Mouse (Mus musculus) neural tube, embryonic 13.5 days (tissue): ENCODE measurements around the gene Gm45711. TPM values are rescaled to one million over a fixed set of nuclear protein-coding genes. Genes with fewer than 3 reads are reported as not detected.
"Not testable (repeated sequence)": the region's sequence is repeated elsewhere in the genome, so short reads cannot be mapped to it uniquely, and the experiment has no call there.

Source experiments
- ATAC-seq: fragments of 200-750 bp; cut with Nextera tagmentation; 2 replicates; pipeline ENCODE4 v1.8.0; 2017; ENCODE audit warnings: low read depth, mild to moderate bottlenecking, moderate TSS enrichment, moderate library complexity
- H3K27ac ChIP-seq: fragments of 300-500 bp; sonication (generic); replicated peaks from 2 replicates; pipeline ENCODE4 v1.5.1; 2015; ENCODE audit warnings: moderate library complexity, mild to moderate bottlenecking, inconsistent platforms
- H3K27me3 ChIP-seq: fragments of 300-500 bp; sonication (generic); 2 replicates; pipeline ENCODE4 v1.6.1; 2015; ENCODE audit warnings: mild to moderate bottlenecking, inconsistent platforms
- H3K36me3 ChIP-seq: fragments of 300-500 bp; sonication (generic); 2 replicates; pipeline ENCODE4 v1.6.1; 2015; ENCODE audit warnings: mild to moderate bottlenecking, inconsistent platforms
- H3K4me1 ChIP-seq: fragments of 300-500 bp; sonication (generic); replicated peaks from 2 replicates; pipeline ENCODE4 v1.6.1; 2015; ENCODE audit warnings: inconsistent platforms
- H3K4me2 ChIP-seq: fragments of 300-500 bp; sonication (generic); 2 replicates; pipeline ENCODE4 v1.6.1; 2015; ENCODE audit warnings: inconsistent platforms, mild to moderate bottlenecking, moderate library complexity
- H3K4me3 ChIP-seq: fragments of 300-500 bp; sonication (generic); 2 replicates; pipeline ENCODE4 v1.5.1; 2015; ENCODE audit warnings: mild to moderate bottlenecking, inconsistent platforms
- H3K9ac ChIP-seq: fragments of 300-500 bp; sonication (generic); 2 replicates; pipeline ENCODE4 v1.6.1; 2015; ENCODE audit warnings: moderate library complexity, mild to moderate bottlenecking, inconsistent platforms
- H3K9me3 ChIP-seq: fragments of 300-500 bp; sonication (generic); 2 replicates; pipeline ENCODE4 v1.6.1; 2016; ENCODE audit warnings: inconsistent platforms
- WGBS: fragments of 180-500 bp; shearing (Covaris S2); methylation state at CpG from one replicate; pipeline ENCODE4 v1.1.7; 2015; 5-methylcytosine and 5-hydroxymethylcytosine counted together
- polyA plus RNA-seq: library from polyadenylated mRNA; unstranded; fragments of >200 nt; fragmentation: Nextera tagmentation; extraction: Ambion mirVana; gene quantifications from 2 replicates; pipeline ENCODE4 v1.2.1, GENCODE M21; 2015

Gm45711 gene
- polyA plus RNA-seq, 1 experiment from 2014 or later, result not detected

DNA sequence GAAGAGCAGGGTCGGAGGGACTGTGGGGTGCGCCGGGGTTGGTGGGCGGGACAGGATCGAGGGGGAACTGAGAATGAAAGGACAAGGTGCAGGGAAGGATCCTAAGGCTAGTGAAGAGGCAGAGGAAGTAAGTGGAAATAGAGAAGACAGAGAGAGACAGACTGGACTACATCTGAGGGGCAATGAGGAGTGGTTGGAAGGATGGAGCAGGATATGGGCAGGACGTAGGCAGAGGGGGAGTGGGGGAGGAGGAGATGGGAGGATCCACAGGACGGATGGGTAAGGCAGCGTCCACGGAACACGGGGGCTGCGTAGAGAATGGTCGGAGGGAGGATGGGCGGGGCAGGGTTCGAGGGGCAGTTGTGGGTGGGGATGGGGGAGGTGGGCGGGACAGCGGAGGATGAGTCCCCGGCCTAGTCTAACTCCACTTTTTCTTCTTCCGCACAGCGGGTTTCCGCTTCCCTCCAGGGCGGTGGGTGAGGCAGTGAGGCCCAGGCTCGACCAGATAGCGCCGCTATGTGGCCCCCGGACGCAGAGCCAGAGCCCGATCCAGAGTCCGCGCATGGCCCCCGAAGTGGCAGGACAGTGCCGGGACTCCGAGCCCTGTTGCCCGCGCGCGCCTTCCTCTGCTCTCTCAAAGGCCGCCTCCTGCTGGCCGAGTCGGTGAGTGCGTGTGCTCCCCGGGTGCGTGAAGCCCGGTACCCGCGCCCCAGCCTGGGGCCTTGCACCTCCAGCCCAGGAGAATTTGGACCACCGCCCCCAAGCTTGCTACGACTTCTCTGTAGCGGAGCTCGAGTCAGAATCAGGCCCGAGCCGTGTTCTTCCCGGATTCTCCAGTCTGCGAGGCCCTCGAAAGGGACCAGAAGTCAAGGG is 30.6 kb upstream of the Gm45711 start:
- H3K36me3 ChIP-seq, result no peaks in the 10 kb centered on the region
- H3K9ac ChIP-seq, result peak overlapping the region; percentile 78
- H3K4me1 ChIP-seq, result peaks cover 16% of the 10 kb centered on the region
- H3K27ac ChIP-seq, result peak overlapping the region; percentile 75
- ATAC-seq, result peak; percentile 77
- H3K4me2 ChIP-seq, result peak overlapping the region; percentile 86
- no peaks in the 10 kb centered on the region for H3K9me3 ChIP-seq
- under 1% methylated on average over 51 of the region's 54 CpGs for WGBS
- H3K27me3 ChIP-seq, result no peaks in the 10 kb centered on the region
- H3K4me3 ChIP-seq, result peak overlapping the region; percentile 60

DNA sequence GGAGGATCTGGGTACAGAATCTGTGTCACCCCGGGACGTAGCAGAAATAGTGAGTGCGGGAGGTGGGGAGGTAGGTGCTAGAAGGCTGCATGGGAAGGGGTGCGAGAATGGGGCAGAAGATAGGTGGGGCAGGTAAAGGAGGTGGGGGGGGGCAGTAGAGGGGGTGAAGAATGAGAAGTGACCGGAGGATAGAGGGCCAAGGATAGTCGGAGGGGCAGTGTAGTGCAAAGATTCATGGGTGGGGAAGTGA is 30.0 kb upstream of the Gm45711 start:
- Histone ChIP-seq H3K27me3 (no peaks in the 10 kb centered on the region), H3K36me3 (no peaks in the 10 kb centered on the region), H3K9ac (peak overlapping the region; percentile 78), H3K9me3 (no peaks in the 10 kb centered on the region), H3K27ac (no peak overlapping the region), H3K4me3 (peak overlapping the region; percentile 60), H3K4me1 (peaks cover 16% of the 10 kb centered on the region), H3K4me2 (peak overlapping the region; percentile 86)
- 0% methylated on average over 6 of the region's 6 CpGs for WGBS
- ATAC-seq, result peak; percentile 9

- no peaks in the 10 kb centered on the region for H3K27me3 ChIP-seq
- H3K4me2 ChIP-seq, result peak within 1 kb of the TSS; percentile 86
- H3K4me1 ChIP-seq, result peaks cover 16% of the 10 kb centered on the region
- WGBS, result 20% methylated on average over 16 of the region's 18 CpGs
- no peaks in the 10 kb centered on the region for H3K9me3 ChIP-seq
- H3K27ac ChIP-seq, result no peak within 1 kb of the TSS
- ATAC-seq, result no peak; the same call in 1 of the 2 replicates
- peak within 1 kb of the TSS; percentile 60 for H3K4me3 ChIP-seq
- H3K9ac ChIP-seq, result peak within 1 kb of the TSS; percentile 78
- no peaks in the 10 kb centered on the region for H3K36me3 ChIP-seq
These were observed 29.5 kb upstream of the Gm45711 start, which contains the start of gene Cmtm3 for GRCm38 (mm10) chr8:104339229-104339982. Cmtm3 (plus strand) TSS chr8:104339410.

DNA sequence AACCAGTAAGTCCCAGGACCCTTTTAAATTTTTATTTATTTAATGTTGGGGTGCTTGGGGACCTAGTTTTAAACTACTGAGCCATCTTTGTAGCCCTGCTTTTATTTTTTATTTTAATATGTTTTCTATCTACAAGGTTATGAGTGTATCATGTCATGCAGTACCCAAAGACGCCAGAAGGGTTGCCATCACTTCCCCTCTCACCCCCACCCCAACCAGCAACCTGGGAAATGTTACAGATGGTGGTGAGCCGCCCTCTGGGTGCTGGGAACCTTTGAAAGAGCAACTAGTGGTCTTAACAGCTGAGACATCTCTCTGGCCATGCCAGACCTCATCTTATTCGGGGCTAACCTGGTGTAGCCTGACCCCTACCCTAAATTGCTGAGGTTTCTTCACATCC is 28.0 kb upstream of the Gm45711 start:
- ATAC-seq, result no peak

GRCm38 (mm10) chr8:104336806-104337205 is 26.9 kb upstream of the Gm45711 start:
- 86% methylated on average over 1 of the region's 1 CpGs for WGBS
- no peak for ATAC-seq

More for the DNA sequence above, 28.0 kb upstream of the Gm45711 start:
- H3K4me2 ChIP-seq, result no peak overlapping the region
- 53% methylated on average over 3 of the region's 3 CpGs for WGBS
- H3K9me3 ChIP-seq, result no peaks in the 10 kb centered on the region
- no peaks in the 10 kb centered on the region for H3K36me3 ChIP-seq
- no peaks in the 10 kb centered on the region for H3K27me3 ChIP-seq
- no peak overlapping the region for H3K27ac ChIP-seq
- no peak overlapping the region for H3K4me3 ChIP-seq
- no peak overlapping the region for H3K9ac ChIP-seq
- peaks cover 13% of the 10 kb centered on the region for H3K4me1 ChIP-seq

GRCm38 (mm10) chr8:104334196-104334595 is 24.3 kb upstream of the Gm45711 start:
- WGBS, result 63% methylated on average over 1 of the region's 1 CpGs
- Histone ChIP-seq H3K4me2 (no peak overlapping the region), H3K9ac (no peak overlapping the region), H3K27me3 (no peaks in the 10 kb centered on the region), H3K9me3 (no peaks in the 10 kb centered on the region), H3K36me3 (no peaks in the 10 kb centered on the region), H3K4me3 (no peak overlapping the region), H3K4me1 (no peaks in the 10 kb centered on the region), H3K27ac (no peak overlapping the region)
- no peak for ATAC-seq

More at GRCm38 (mm10) chr8:104336806-104337205, 26.9 kb upstream of the Gm45711 start:
- H3K9ac ChIP-seq, result no peak overlapping the region
- no peak overlapping the region for H3K4me3 ChIP-seq
- no peak overlapping the region for H3K27ac ChIP-seq
- peaks cover 13% of the 10 kb centered on the region for H3K4me1 ChIP-seq
- H3K36me3 ChIP-seq, result no peaks in the 10 kb centered on the region
- no peaks in the 10 kb centered on the region for H3K27me3 ChIP-seq
- no peak overlapping the region for H3K4me2 ChIP-seq
- H3K9me3 ChIP-seq, result no peaks in the 10 kb centered on the region

- WGBS, result 85% methylated on average over 5 of the region's 5 CpGs
- Histone ChIP-seq H3K4me1 (no peaks in the 10 kb centered on the region), H3K4me2 (no peak overlapping the region), H3K27ac (no peak overlapping the region), H3K36me3 (no peaks in the 10 kb centered on the region), H3K27me3 (no peaks in the 10 kb centered on the region), H3K4me3 (no peak overlapping the region), H3K9ac (no peak overlapping the region), H3K9me3 (no peaks in the 10 kb centered on the region)
- no peak for ATAC-seq
These were observed 23.9 kb upstream of the Gm45711 start for GRCm38 (mm10) chr8:104333786-104334185.

DNA sequence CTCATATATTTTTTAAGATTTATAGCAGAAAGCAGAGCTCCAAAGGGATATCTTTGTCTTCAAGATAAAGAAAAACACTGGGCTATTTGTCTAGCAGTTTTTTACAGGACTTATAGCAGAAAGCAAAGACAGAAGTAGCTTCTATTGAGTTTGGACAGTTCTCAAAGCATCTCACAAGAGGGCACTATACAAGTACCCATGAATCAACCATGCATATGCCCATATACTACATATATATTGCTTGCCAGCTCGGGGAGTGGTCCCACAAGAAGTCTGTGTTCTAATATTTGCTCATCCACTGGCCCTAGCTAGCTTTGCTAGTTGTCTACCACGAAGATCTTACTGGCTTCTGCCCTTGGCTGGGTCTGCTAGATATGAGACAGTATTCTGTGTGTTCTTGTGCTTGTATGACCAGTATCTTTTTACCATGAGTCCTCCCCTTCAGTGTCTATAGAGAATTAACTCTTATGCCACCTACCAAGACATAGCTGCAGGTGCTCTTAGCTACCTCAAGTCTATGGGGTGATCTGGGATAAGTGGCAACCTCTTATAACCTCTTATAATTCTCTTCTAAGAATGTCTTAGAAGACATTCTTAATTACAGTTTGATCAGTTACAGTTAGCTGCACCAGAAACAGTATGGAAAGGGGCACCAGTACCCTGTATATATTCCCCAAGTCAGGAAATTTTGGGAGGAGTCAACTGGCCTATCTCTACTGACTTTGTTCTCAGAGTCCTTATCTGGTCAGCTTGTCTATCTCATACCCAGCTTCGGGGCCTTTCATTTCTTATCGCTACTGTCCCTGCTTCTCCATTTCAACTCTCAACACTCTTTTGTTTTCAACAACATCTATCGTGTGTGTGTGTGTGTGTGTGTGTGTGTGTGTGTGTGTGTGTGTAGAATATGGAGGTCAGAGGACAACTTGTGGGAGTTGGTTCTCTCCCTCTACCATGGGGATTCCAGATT is 23.1 kb upstream of the Gm45711 start:
- no peaks in the 10 kb centered on the region for H3K27me3 ChIP-seq
- no peak overlapping the region for H3K9ac ChIP-seq
- no peak overlapping the region for H3K27ac ChIP-seq
- H3K36me3 ChIP-seq, result no peaks in the 10 kb centered on the region
- H3K4me1 ChIP-seq, result no peaks in the 10 kb centered on the region
- no peaks in the 10 kb centered on the region for H3K9me3 ChIP-seq
- ATAC-seq, result no peak
- WGBS, result 83% methylated on average over 5 of the region's 5 CpGs
- no peak overlapping the region for H3K4me3 ChIP-seq
- H3K4me2 ChIP-seq, result no peak overlapping the region

DNA sequence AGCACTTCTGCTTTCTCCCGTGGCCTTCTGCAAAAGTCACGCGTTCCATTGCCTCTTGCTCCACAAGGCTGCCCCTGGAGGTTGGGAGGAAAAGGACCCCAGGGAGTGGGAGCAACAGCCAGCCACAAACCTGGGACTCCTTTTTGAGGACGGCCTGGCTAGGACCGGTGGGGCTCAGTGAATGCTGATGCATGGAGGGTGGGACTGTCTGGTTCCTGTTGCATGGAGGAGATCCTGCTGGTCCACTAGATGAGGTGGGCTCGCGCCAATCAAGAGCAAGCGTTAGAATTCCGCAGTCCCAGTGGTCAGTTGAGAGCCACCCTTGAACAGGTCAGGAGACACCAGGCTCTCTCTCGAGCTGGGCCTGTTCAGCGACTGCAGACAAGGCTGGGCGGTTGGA is 12.0 kb upstream of the Gm45711 start, which contains the start of gene Cmtm2b:
Gene Cmtm2b, plus strand, starts transcription at position 301 of the 400 bp plus-strand sequence.
- H3K9ac ChIP-seq, H3K4me3 ChIP-seq, ATAC-seq, H3K4me2 ChIP-seq, H3K4me1 ChIP-seq, H3K27ac ChIP-seq, H3K36me3 ChIP-seq, H3K9me3 ChIP-seq, H3K27me3 ChIP-seq: not testable (repeated sequence)
- WGBS, result 94% methylated on average over 12 of the region's 12 CpGs

DNA sequence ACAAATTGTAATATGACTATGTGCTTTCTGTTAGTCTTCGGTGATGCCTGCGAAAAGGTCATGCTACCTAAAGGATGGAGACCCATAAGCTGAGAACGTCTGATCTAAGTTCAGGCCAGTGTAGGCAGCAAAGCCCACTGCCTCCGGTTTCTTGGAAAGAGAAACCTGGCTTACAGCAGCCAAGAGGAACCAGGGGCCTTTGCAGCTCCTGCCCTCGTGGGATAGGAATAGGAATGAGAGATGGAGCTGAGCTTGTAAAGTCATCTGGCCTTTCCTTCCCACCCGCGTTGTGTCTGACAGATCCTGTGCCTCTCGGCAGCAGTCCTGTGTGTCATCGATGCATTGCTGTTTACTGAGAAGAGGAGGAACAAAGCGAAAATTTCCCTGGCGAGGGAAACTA is 11.4 kb upstream of the Gm45711 start, which contains the start of gene Gm11020:
Gene Gm11020, plus strand, starts transcription at position 301 of the 400 bp plus-strand sequence.
- not testable (repeated sequence) for H3K27me3 ChIP-seq, H3K9me3 ChIP-seq, H3K9ac ChIP-seq, H3K27ac ChIP-seq, H3K4me1 ChIP-seq, ATAC-seq, H3K4me2 ChIP-seq, H3K36me3 ChIP-seq, H3K4me3 ChIP-seq
- 83% methylated on average over 11 of the region's 11 CpGs for WGBS

- Histone ChIP-seq H3K4me3 (no peak overlapping the region), H3K4me2 (no peak overlapping the region), H3K9ac (no peak overlapping the region), H3K27ac (no peak overlapping the region), H3K27me3 (no peaks in the 10 kb centered on the region), H3K36me3 (no peaks in the 10 kb centered on the region), H3K4me1 (no peaks in the 10 kb centered on the region), H3K9me3 (no peaks in the 10 kb centered on the region)
- no peak for ATAC-seq
- 73% methylated on average over 4 of the region's 4 CpGs for WGBS
These were observed 3.4 kb upstream of the Gm45711 start for GRCm38 (mm10) chr8:104313311-104313710.
